Mouse (Mus musculus) bone marrow, adult 2 months (tissue): ENCODE measurements around the gene Hist1h4d. TPM values are rescaled to one million over a fixed set of nuclear protein-coding genes. Genes with fewer than 3 reads are reported as not detected.
"Not testable (repeated sequence)": the region's sequence is repeated elsewhere in the genome, so short reads cannot be mapped to it uniquely, and the experiment has no call there.

Experiments used
- H3K27ac ChIP-seq: fragments of 200-500 bp; 2 replicates; pipeline ENCODE4 v1.5.1; 2012; ENCODE audit warnings: low read depth, mild to moderate bottlenecking, control low read depth, inconsistent platforms, low read length; ENCODE audit not compliant: control insufficient read depth, poor library complexity, insufficient read depth
- H3K4me1 ChIP-seq: fragments of 200-500 bp; 2 replicates; pipeline ENCODE4 v1.6.1; 2011; ENCODE audit warnings: low read length; ENCODE audit not compliant: control insufficient read depth, insufficient read depth
- H3K4me3 ChIP-seq: fragments of 200-500 bp; replicated peaks from 2 replicates; pipeline ENCODE3; 2011; ENCODE audit warnings: mild to moderate bottlenecking, low read depth, low read length, control low read depth; ENCODE audit not compliant: control insufficient read depth
- CTCF ChIP-seq: fragments of 200-500 bp; IDR thresholded peaks from 2 replicates; pipeline ENCODE4 v1.5.1; 2011; ENCODE audit warnings: low read length, control low read depth; ENCODE audit not compliant: control insufficient read depth, insufficient read depth
- POLR2A ChIP-seq: fragments of 200-500 bp; IDR thresholded peaks from 2 replicates; pipeline ENCODE4 v1.6.1; 2011; ENCODE audit warnings: low read depth, mild to moderate bottlenecking, control low read depth, low read length, borderline replicate concordance; ENCODE audit not compliant: control insufficient read depth
- WGBS: fragments of 180-500 bp; shearing (Covaris S2); methylation state at CpG from one replicate; pipeline ENCODE4 v1.1.7; 2018; 5-methylcytosine and 5-hydroxymethylcytosine counted together
- polyA plus RNA-seq: library from polyadenylated mRNA; stranded (reverse); fragments of >200 nt; gene quantifications from 2 replicates; pipeline ENCODE4 v1.2.4, GENCODE M21; 2011; ENCODE audit warnings: low replicate concordance; ENCODE audit not compliant: missing spikeins, insufficient read depth, insufficient read length

The Hist1h4d gene
- polyA plus RNA-seq, 1 experiment = 50.4 TPM

- no peaks in the 10 kb centered on the region; the same call in 1 of the 2 replicates for H3K4me1 ChIP-seq
- H3K27ac ChIP-seq = no peak overlapping the region
- no peak overlapping the region for H3K4me3 ChIP-seq
- 48% methylated on average over 2 of the region's 2 CpGs for WGBS
- TF ChIP-seq POLR2A (no peak), CTCF (no peak)
These were observed 29.0 kb downstream of the Hist1h4d start for GRCm38 (mm10) chr13:23610393-23610792.

- Histone ChIP-seq H3K4me3 (no peak overlapping the region), H3K27ac (no peak overlapping the region), H3K4me1 (no peaks in the 10 kb centered on the region; the same call in 1 of the 2 replicates)
- TF ChIP-seq POLR2A (no peak), CTCF (no peak)
- WGBS = 92% methylated on average over 3 of the region's 3 CpGs
These were observed 30.2 kb downstream of the Hist1h4d start for GRCm38 (mm10) chr13:23611638-23612037.

GRCm38 (mm10) chr13:23620056-23620732 is 38.8 kb downstream of the Hist1h4d start:
- Histone ChIP-seq H3K4me3 (peak overlapping the region; percentile 68), H3K4me1 (peaks cover 1% of the 10 kb centered on the region; the same call in 1 of the 2 replicates), H3K27ac (peak overlapping the region; percentile 98)
- no peak for TF ChIP-seq POLR2A
- no peak for TF ChIP-seq CTCF
- WGBS = 20% methylated on average over 12 of the region's 12 CpGs

GRCm38 (mm10) chr13:23620733-23621531 is 39.5 kb downstream of the Hist1h4d start, which contains the start of gene Hist1h2be:
Gene Hist1h2be, minus strand, starts transcription at chr13:23621124.
- TF ChIP-seq CTCF (no peak), POLR2A (no peak)
- WGBS = under 1% methylated on average over 27 of the region's 27 CpGs
- peak within 1 kb of the TSS; percentile 76 for H3K4me3 ChIP-seq
- peaks cover 1% of the 10 kb centered on the region; the same call in 1 of the 2 replicates for H3K4me1 ChIP-seq
- H3K27ac ChIP-seq = peak within 1 kb of the TSS; percentile 99

GRCm38 (mm10) chr13:23621532-23622174 is 40.3 kb downstream of the Hist1h4d start:
- H3K27ac ChIP-seq = peak overlapping the region; percentile 99
- under 1% methylated on average over 18 of the region's 18 CpGs for WGBS
- H3K4me3 ChIP-seq = peak overlapping the region; percentile 76
- peaks cover 1% of the 10 kb centered on the region; the same call in 1 of the 2 replicates for H3K4me1 ChIP-seq
- no peak for TF ChIP-seq CTCF
- peak; percentile 78 for TF ChIP-seq POLR2A

- TF ChIP-seq POLR2A = peak; percentile 98
- not testable (repeated sequence) for H3K4me1 ChIP-seq
- Histone ChIP-seq H3K4me3 (peak within 1 kb of the TSS; percentile 76), H3K27ac (peak within 1 kb of the TSS; percentile 99)
- under 1% methylated on average over 53 of the region's 53 CpGs for WGBS
These were observed 40.8 kb downstream of the Hist1h4d start, which contains the start of gene Hist1h1e for GRCm38 (mm10) chr13:23622175-23622671. Gene Hist1h1e, minus strand, starts transcription at chr13:23622558.

GRCm38 (mm10) chr13:23622861-23623450 is 41.6 kb downstream of the Hist1h4d start:
- WGBS = 20% methylated on average over 7 of the region's 7 CpGs
- Histone ChIP-seq H3K4me1 (peaks cover 1% of the 10 kb centered on the region; the same call in 1 of the 2 replicates), H3K27ac (no peak overlapping the region), H3K4me3 (no peak overlapping the region)
- TF ChIP-seq POLR2A = no peak
- no peak for TF ChIP-seq CTCF
